Mouse (Mus musculus) liver, embryonic 15.5 days (tissue): Measurements from ENCODE around the gene Cyp17a1. TPM values are rescaled to one million over a fixed set of nuclear protein-coding genes. Genes with fewer than 3 reads are reported as not detected.

Experiments
- ATAC-seq: fragments of 200-750 bp; cut with Nextera tagmentation; 2 replicates; pipeline ENCODE4 v1.8.0; 2017; ENCODE audit warnings: moderate number of reproducible peaks, mild to moderate bottlenecking, moderate library complexity; ENCODE audit not compliant: insufficient read depth
- H3K27ac ChIP-seq: fragments of 300-500 bp; sonication (generic); replicated peaks from 2 replicates; pipeline ENCODE4 v1.5.1; 2015; ENCODE audit warnings: mild to moderate bottlenecking, inconsistent platforms
- H3K27me3 ChIP-seq: fragments of 300-500 bp; sonication (generic); 2 replicates; pipeline ENCODE4 v1.6.1; 2015; ENCODE audit warnings: mild to moderate bottlenecking, inconsistent platforms
- H3K36me3 ChIP-seq: fragments of 300-500 bp; sonication (generic); replicated peaks from 2 replicates; pipeline ENCODE4 v1.6.1; 2015; ENCODE audit warnings: moderate library complexity, mild to moderate bottlenecking, inconsistent platforms
- H3K4me1 ChIP-seq: fragments of 300-500 bp; sonication (generic); replicated peaks from 2 replicates; pipeline ENCODE4 v1.6.1; 2015; ENCODE audit warnings: inconsistent platforms
- H3K4me2 ChIP-seq: fragments of 300-500 bp; sonication (generic); 2 replicates; pipeline ENCODE4 v1.6.1; 2015; ENCODE audit warnings: moderate library complexity, mild to moderate bottlenecking, inconsistent platforms
- H3K4me3 ChIP-seq: fragments of 300-500 bp; sonication (generic); replicated peaks from 2 replicates; pipeline ENCODE4 v1.5.1; 2015; ENCODE audit warnings: mild to moderate bottlenecking, inconsistent platforms
- H3K9ac ChIP-seq: fragments of 300-500 bp; sonication (generic); 2 replicates; pipeline ENCODE4 v1.6.1; 2015; ENCODE audit warnings: moderate library complexity, mild to moderate bottlenecking, inconsistent platforms
- H3K9me3 ChIP-seq: fragments of 300-500 bp; sonication (generic); replicated peaks from 2 replicates; pipeline ENCODE4 v1.6.1; 2016; ENCODE audit warnings: inconsistent platforms
- WGBS: fragments of 180-500 bp; shearing (Covaris S2); methylation state at CpG from one replicate; pipeline ENCODE4 v1.1.7; 2015; ENCODE audit warnings: mixed read lengths; ENCODE audit not compliant: insufficient replicate concordance; 5-methylcytosine and 5-hydroxymethylcytosine counted together
- polyA plus RNA-seq: library from polyadenylated mRNA; unstranded; fragments of >200 nt; fragmentation: Nextera tagmentation; extraction: Ambion mirVana; gene quantifications from 2 replicates; pipeline ENCODE4 v1.2.1, GENCODE M21; 2015

Gene Cyp17a1
- polyA plus RNA-seq, 1 experiment from 2014 or later: 1.8 TPM

- H3K4me2 ChIP-seq: no peak overlapping the region
- H3K36me3 ChIP-seq: peaks cover 56% of the 10 kb centered on the region
- 79% methylated on average over 10 of the region's 10 CpGs for WGBS
- no peak overlapping the region for H3K4me3 ChIP-seq
- no peak overlapping the region for H3K9ac ChIP-seq
- peaks cover 19% of the 10 kb centered on the region for H3K4me1 ChIP-seq
- no peak for ATAC-seq
- no peaks in the 10 kb centered on the region for H3K27me3 ChIP-seq
- H3K9me3 ChIP-seq: no peaks in the 10 kb centered on the region
- no peak overlapping the region for H3K27ac ChIP-seq
Observed at GRCm38 (mm10) chr19:46655626-46656025, 17.3 kb downstream of the Cyp17a1 start.

GRCm38 (mm10) chr19:46653616-46654235 is 19.2 kb downstream of the Cyp17a1 start:
- H3K4me3 ChIP-seq: no peak overlapping the region
- peaks cover 12% of the 10 kb centered on the region for H3K4me1 ChIP-seq
- ATAC-seq: peak; percentile 27; the same call in 1 of the 2 replicates
- H3K36me3 ChIP-seq: peaks cover 61% of the 10 kb centered on the region
- H3K9ac ChIP-seq: no peak overlapping the region
- no peak overlapping the region for H3K27ac ChIP-seq
- H3K4me2 ChIP-seq: no peak overlapping the region
- WGBS: 74% methylated on average over 14 of the region's 14 CpGs
- no peaks in the 10 kb centered on the region for H3K9me3 ChIP-seq
- H3K27me3 ChIP-seq: no peaks in the 10 kb centered on the region

GRCm38 (mm10) chr19:46653188-46653587 is 19.8 kb downstream of the Cyp17a1 start:
- no peaks in the 10 kb centered on the region for H3K9me3 ChIP-seq
- H3K9ac ChIP-seq: no peak overlapping the region
- peaks cover 12% of the 10 kb centered on the region; the same call in 1 of the 2 replicates for H3K4me1 ChIP-seq
- no peak overlapping the region for H3K4me2 ChIP-seq
- H3K36me3 ChIP-seq: peaks cover 66% of the 10 kb centered on the region
- H3K27me3 ChIP-seq: no peaks in the 10 kb centered on the region
- 69% methylated on average over 5 of the region's 5 CpGs for WGBS
- H3K27ac ChIP-seq: no peak overlapping the region
- H3K4me3 ChIP-seq: no peak overlapping the region
- ATAC-seq: no peak

- Histone ChIP-seq H3K9ac (no peak overlapping the region), H3K9me3 (no peaks in the 10 kb centered on the region), H3K4me2 (no peak overlapping the region), H3K4me1 (peaks cover 34% of the 10 kb centered on the region), H3K27me3 (no peaks in the 10 kb centered on the region), H3K36me3 (peaks cover 50% of the 10 kb centered on the region), H3K4me3 (no peak overlapping the region), H3K27ac (no peak overlapping the region)
- no peak for ATAC-seq
- WGBS: 70% methylated on average over 14 of the region's 14 CpGs
Observed at GRCm38 (mm10) chr19:46648565-46648964, 24.4 kb downstream of the Cyp17a1 start.

GRCm38 (mm10) chr19:46647850-46648249 is 25.1 kb downstream of the Cyp17a1 start:
- H3K27ac ChIP-seq: no peak overlapping the region
- H3K4me2 ChIP-seq: no peak overlapping the region
- peaks cover 34% of the 10 kb centered on the region for H3K4me1 ChIP-seq

GRCm38 (mm10) chr19:46647254-46647653 is 25.7 kb downstream of the Cyp17a1 start:
- Histone ChIP-seq H3K9me3 (no peaks in the 10 kb centered on the region), H3K27ac (no peak overlapping the region), H3K9ac (no peak overlapping the region), H3K4me2 (no peak overlapping the region), H3K36me3 (peaks cover 39% of the 10 kb centered on the region), H3K4me1 (peaks cover 40% of the 10 kb centered on the region), H3K27me3 (no peaks in the 10 kb centered on the region), H3K4me3 (no peak overlapping the region)
- ATAC-seq: no peak
- WGBS: 54% methylated on average over 3 of the region's 3 CpGs

More at GRCm38 (mm10) chr19:46647850-46648249, 25.1 kb downstream of the Cyp17a1 start:
- WGBS: 62% methylated on average over 8 of the region's 8 CpGs
- Histone ChIP-seq H3K27me3 (no peaks in the 10 kb centered on the region), H3K9ac (no peak overlapping the region), H3K4me3 (no peak overlapping the region), H3K36me3 (peaks cover 43% of the 10 kb centered on the region), H3K9me3 (no peaks in the 10 kb centered on the region)
- no peak for ATAC-seq

- no peaks in the 10 kb centered on the region for H3K27me3 ChIP-seq
- WGBS: 80% methylated on average over 12 of the region's 12 CpGs
- H3K4me1 ChIP-seq: peaks cover 52% of the 10 kb centered on the region
- H3K4me2 ChIP-seq: no peak overlapping the region
- ATAC-seq: no peak
- peaks cover 32% of the 10 kb centered on the region for H3K36me3 ChIP-seq
- H3K9ac ChIP-seq: no peak overlapping the region
- H3K27ac ChIP-seq: no peak overlapping the region; the same call in 1 of the 2 replicates
- H3K9me3 ChIP-seq: no peaks in the 10 kb centered on the region
- no peak overlapping the region for H3K4me3 ChIP-seq
Observed at GRCm38 (mm10) chr19:46646041-46646481, 26.9 kb downstream of the Cyp17a1 start.

- H3K9me3 ChIP-seq: no peaks in the 10 kb centered on the region
- H3K4me3 ChIP-seq: no peak overlapping the region
- H3K27me3 ChIP-seq: no peaks in the 10 kb centered on the region
- H3K4me2 ChIP-seq: no peak overlapping the region
- ATAC-seq: peak; percentile 7; the same call in 1 of the 2 replicates
- H3K27ac ChIP-seq: peak overlapping the region; percentile 45
- 64% methylated on average over 12 of the region's 12 CpGs for WGBS
- no peak overlapping the region for H3K9ac ChIP-seq
- H3K4me1 ChIP-seq: peaks cover 61% of the 10 kb centered on the region
- H3K36me3 ChIP-seq: peaks cover 32% of the 10 kb centered on the region
Observed at GRCm38 (mm10) chr19:46644793-46645602, 28.0 kb downstream of the Cyp17a1 start.

GRCm38 (mm10) chr19:46644343-46644792 is 28.6 kb downstream of the Cyp17a1 start:
- Histone ChIP-seq H3K4me3 (no peak overlapping the region), H3K36me3 (peaks cover 32% of the 10 kb centered on the region), H3K27me3 (no peaks in the 10 kb centered on the region), H3K27ac (peak overlapping the region; percentile 45), H3K4me1 (peaks cover 67% of the 10 kb centered on the region), H3K9ac (no peak overlapping the region), H3K9me3 (no peaks in the 10 kb centered on the region), H3K4me2 (no peak overlapping the region)
- ATAC-seq: 0 out of 2 replicates have a peak, but pooled peaks have one; percentile 6
- WGBS: 76% methylated on average over 10 of the region's 10 CpGs

- no peak overlapping the region for H3K9ac ChIP-seq
- H3K4me1 ChIP-seq: peaks cover 72% of the 10 kb centered on the region
- no peak for ATAC-seq
- H3K27ac ChIP-seq: no peak overlapping the region
- no peaks in the 10 kb centered on the region for H3K27me3 ChIP-seq
- H3K36me3 ChIP-seq: peaks cover 22% of the 10 kb centered on the region
- no peak overlapping the region for H3K4me3 ChIP-seq
- 68% methylated on average over 5 of the region's 5 CpGs for WGBS
- no peaks in the 10 kb centered on the region for H3K9me3 ChIP-seq
- no peak overlapping the region for H3K4me2 ChIP-seq
Observed at GRCm38 (mm10) chr19:46643236-46643635, 29.7 kb downstream of the Cyp17a1 start.

- no peaks in the 10 kb centered on the region for H3K27me3 ChIP-seq
- peaks cover 80% of the 10 kb centered on the region for H3K4me1 ChIP-seq
- H3K9ac ChIP-seq: no peak overlapping the region
- no peak for ATAC-seq
- no peak overlapping the region for H3K4me3 ChIP-seq
- H3K36me3 ChIP-seq: peaks cover 25% of the 10 kb centered on the region
- 81% methylated on average over 22 of the region's 22 CpGs for WGBS
- H3K9me3 ChIP-seq: no peaks in the 10 kb centered on the region
- H3K27ac ChIP-seq: no peak overlapping the region
- no peak overlapping the region for H3K4me2 ChIP-seq
Observed at GRCm38 (mm10) chr19:46642136-46642753, 30.7 kb downstream of the Cyp17a1 start.
